Mouse (Mus musculus) midbrain, embryonic 16.5 days (tissue): ENCODE measurements around the gene Thsd7a. TPM values are rescaled to one million over a fixed set of nuclear protein-coding genes. Genes with fewer than 3 reads are reported as not detected.

Source experiments
- ATAC-seq: fragments of 200-750 bp; cut with Nextera tagmentation; 2 replicates; pipeline ENCODE4 v1.8.0; 2017; ENCODE audit warnings: moderate TSS enrichment
- H3K27ac ChIP-seq: fragments of 300-500 bp; sonication (generic); 2 replicates; pipeline ENCODE4 v1.5.1; 2014; ENCODE audit warnings: mild to moderate bottlenecking, low read length, mixed read lengths
- H3K27me3 ChIP-seq: fragments of 300-500 bp; sonication (generic); 2 replicates; pipeline ENCODE4 v1.6.1; 2014; ENCODE audit warnings: low read depth, low read length, mixed read lengths; ENCODE audit not compliant: control insufficient read depth, insufficient read depth
- H3K36me3 ChIP-seq: fragments of 300-500 bp; sonication (generic); 2 replicates; pipeline ENCODE4 v1.6.1; 2014; ENCODE audit warnings: mild to moderate bottlenecking, low read length, moderate library complexity, mixed read lengths; ENCODE audit not compliant: control insufficient read depth, insufficient read depth
- H3K4me1 ChIP-seq: fragments of 300-500 bp; sonication (generic); 2 replicates; pipeline ENCODE4 v1.6.1; 2014; ENCODE audit warnings: mild to moderate bottlenecking, low read length, mixed read lengths; ENCODE audit not compliant: control insufficient read depth, insufficient read depth
- H3K4me2 ChIP-seq: fragments of 300-500 bp; sonication (generic); 2 replicates; pipeline ENCODE4 v1.6.1; 2014; ENCODE audit warnings: mild to moderate bottlenecking, low read length, mixed read lengths
- H3K4me3 ChIP-seq: fragments of 300-500 bp; sonication (generic); 2 replicates; pipeline ENCODE4 v1.5.1; 2014; ENCODE audit warnings: low read depth, mild to moderate bottlenecking, low read length, moderate library complexity, mixed read lengths
- H3K9ac ChIP-seq: fragments of 300-500 bp; sonication (generic); 2 replicates; pipeline ENCODE4 v1.6.1; 2014; ENCODE audit warnings: low read depth, low read length, mixed read lengths
- H3K9me3 ChIP-seq: fragments of 300-500 bp; sonication (generic); replicated peaks from 2 replicates; pipeline ENCODE4 v1.6.1; 2014; ENCODE audit warnings: mild to moderate bottlenecking, low read length, mixed read lengths; ENCODE audit not compliant: control insufficient read depth, poor library complexity, severe bottlenecking
- WGBS: fragments of 180-500 bp; shearing (Covaris S2); extraction: QIAGEN DNeasy Blood & Tissue Kit; methylation state at CpG from one replicate; pipeline ENCODE4 v1.1.7; 2014; 5-methylcytosine and 5-hydroxymethylcytosine counted together
- polyA plus RNA-seq: library from polyadenylated mRNA; unstranded; fragments of >200 nt; fragmentation: Nextera tagmentation; extraction: Ambion mirVana; gene quantifications from 2 replicates; pipeline ENCODE4 v1.2.1, GENCODE M21; 2015

Gene Thsd7a
- 28.4 and 34.2 TPM in 2 replicates for polyA plus RNA-seq

DNA sequence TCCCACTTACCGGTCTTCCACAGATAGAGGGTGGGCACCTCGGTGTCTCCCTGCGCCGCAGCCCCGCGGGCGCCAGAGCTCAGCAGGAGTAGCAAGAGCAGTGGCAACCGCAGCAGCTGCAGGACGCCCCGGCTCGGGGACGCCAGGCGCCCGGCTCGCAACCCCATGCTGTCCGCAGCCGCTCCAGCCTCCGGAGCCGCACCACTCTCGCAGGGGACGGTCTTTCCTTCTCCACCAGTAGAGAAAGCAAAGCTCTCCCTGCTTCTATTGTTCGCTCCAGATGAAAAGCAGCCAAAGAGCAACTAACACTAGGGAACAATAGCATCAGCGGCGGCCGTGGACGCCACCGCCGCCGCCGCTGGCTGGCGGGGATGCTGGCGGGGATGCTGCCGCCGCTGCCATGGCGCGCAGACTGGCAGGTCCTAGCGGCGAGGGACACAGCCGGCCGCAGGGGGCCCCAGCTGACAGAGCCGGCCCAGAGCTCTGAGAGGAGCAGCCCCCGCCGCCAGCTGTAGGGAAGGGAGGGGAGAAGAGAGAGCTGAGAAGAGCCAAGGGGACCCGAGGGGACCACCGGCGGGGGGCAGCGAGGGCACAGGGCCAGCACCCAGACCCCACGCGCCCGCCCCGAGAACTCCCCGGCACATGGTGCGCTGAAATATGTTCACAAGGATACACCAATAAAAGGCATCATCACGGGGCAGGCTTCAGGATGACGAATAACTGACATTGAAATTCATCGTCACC is at the start of gene Thsd7a:
Thsd7a (minus strand) TSS at position 624 of the 744 bp plus-strand sequence.
- Histone ChIP-seq H3K27ac (peak within 1 kb of the TSS; percentile 97), H3K4me3 (peak within 1 kb of the TSS; percentile 71), H3K9me3 (no peaks in the 10 kb centered on the region), H3K4me2 (peak within 1 kb of the TSS; percentile 64), H3K36me3 (no peaks in the 10 kb centered on the region), H3K9ac (peak within 1 kb of the TSS; percentile 91), H3K4me1 (peaks cover 12% of the 10 kb centered on the region), H3K27me3 (no peaks in the 10 kb centered on the region)
- peak; percentile 94 for ATAC-seq
- under 1% methylated on average over 56 of the region's 56 CpGs for WGBS

DNA sequence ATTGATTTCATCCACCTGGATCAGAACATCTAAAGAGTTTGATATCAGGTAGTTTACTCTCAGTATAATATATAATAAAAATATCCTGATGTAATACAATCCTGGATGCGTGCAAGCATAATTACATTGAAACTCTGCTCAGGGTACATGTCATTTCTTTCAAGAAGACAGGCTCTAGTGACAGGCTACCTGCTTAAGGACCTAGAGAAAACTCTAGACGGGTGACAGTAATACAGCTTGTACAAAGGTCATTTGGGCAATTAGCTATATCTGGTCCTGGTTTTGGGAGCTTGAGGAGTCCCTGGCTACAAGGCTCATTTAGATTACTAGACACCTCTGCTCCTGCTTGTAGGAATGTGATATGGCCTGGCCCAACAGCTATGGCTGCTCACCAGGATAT is 37.9 kb upstream of the Thsd7a start:
- no peak for ATAC-seq
- Histone ChIP-seq H3K9me3 (no peaks in the 10 kb centered on the region), H3K27me3 (no peaks in the 10 kb centered on the region), H3K4me2 (no peak overlapping the region), H3K9ac (no peak overlapping the region), H3K36me3 (no peaks in the 10 kb centered on the region), H3K4me3 (no peak overlapping the region), H3K4me1 (no peaks in the 10 kb centered on the region; the same call in 1 of the 2 replicates), H3K27ac (no peak overlapping the region)
- WGBS = 79% methylated on average over 2 of the region's 2 CpGs

DNA sequence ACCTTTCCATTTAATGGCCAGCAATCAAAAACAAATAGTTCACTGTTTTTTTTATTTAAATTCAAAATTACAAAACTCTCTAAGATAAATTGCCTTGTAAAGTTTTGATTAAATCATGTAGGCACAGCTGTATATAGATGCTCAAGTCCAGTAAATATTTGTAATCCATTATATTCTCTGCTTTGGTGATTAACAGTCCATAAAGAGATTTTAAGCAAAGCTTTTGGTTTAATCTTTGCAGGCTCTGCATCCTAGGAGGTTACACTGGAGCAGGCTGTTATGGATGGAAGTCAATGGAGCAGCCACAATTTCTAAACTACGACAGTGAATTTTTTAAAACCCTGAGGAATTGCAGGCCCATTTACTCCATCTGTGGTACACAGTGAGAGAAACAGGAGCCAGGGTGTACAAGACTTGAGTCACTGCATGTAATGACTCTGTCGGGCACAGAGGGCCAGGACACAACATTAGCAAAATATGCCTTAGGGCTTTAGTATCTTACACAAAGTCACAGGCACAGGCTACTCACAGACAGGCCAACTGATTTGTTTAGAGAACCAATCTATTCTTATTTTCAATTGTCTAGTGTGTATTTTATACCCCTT is 37.3 kb upstream of the Thsd7a start:
- no peaks in the 10 kb centered on the region for H3K36me3 ChIP-seq
- H3K27ac ChIP-seq = no peak overlapping the region
- no peak overlapping the region for H3K4me2 ChIP-seq
- ATAC-seq = 0 out of 2 replicates have a peak, but pooled peaks have one; percentile 32
- H3K4me1 ChIP-seq = no peaks in the 10 kb centered on the region; the same call in 1 of the 2 replicates
- no peaks in the 10 kb centered on the region for H3K9me3 ChIP-seq
- H3K4me3 ChIP-seq = no peak overlapping the region
- H3K27me3 ChIP-seq = no peaks in the 10 kb centered on the region
- 36% methylated on average over 2 of the region's 2 CpGs for WGBS
- no peak overlapping the region for H3K9ac ChIP-seq

DNA sequence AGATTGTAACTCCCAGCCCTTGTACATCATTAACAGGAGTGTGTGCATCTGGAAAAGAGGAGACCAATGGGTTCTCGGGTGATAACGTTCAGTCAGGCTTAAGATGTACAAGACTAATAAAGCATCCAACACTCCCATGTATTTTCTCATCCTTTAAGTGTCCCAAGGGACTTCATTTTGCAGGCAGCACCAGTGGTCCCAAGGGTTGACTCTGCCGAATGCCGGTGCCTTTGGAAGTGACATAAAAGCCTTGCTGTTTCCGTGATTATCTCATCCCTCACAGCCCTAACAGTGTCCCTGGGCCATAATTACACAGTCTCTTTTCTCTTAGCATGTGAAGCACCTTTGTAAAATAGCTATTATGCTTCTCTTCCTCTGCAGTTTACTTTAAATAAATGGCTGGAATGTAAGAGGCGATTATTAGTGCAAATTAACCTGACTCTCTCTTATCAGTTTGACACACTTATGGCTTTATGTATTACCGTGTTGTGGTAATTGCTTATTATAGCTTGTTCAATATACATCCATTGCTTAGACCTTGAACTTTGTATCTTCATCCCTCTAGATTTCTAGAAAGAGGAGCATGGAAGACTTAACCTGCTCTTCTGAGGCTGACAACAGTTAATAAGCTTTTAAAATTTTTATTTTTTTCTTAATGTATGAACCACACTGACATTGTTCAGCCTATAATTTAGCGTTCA is 35.9 kb upstream of the Thsd7a start:
- no peaks in the 10 kb centered on the region for H3K9me3 ChIP-seq
- no peak overlapping the region for H3K4me3 ChIP-seq
- WGBS = 44% methylated on average over 8 of the region's 8 CpGs
- no peaks in the 10 kb centered on the region; the same call in 1 of the 2 replicates for H3K4me1 ChIP-seq
- ATAC-seq = peak; percentile 85
- no peaks in the 10 kb centered on the region for H3K27me3 ChIP-seq
- H3K36me3 ChIP-seq = no peaks in the 10 kb centered on the region
- H3K27ac ChIP-seq = peak overlapping the region; percentile 46; the same call in 1 of the 2 replicates
- peak overlapping the region; percentile 23; the same call in 1 of the 2 replicates for H3K4me2 ChIP-seq
- H3K9ac ChIP-seq = no peak overlapping the region

DNA sequence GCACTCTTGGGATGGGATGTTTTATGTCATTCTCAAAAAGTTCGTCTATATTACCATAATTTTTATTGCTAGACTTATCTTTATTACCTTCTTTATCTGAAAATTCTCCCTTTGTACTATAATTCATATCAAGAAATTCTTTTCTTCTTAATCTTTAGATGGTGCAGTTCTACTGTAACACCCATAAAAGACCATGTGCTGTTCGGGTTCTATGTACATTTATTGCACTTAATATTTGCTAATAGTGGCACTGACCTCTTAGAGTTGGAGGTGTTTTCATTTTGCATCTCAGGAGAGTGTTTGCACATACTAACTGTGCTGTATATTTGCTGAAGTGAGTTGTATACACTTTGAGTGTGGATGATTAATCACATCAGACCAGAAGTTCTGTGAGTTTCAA is 23.6 kb upstream of the Thsd7a start:
- no peaks in the 10 kb centered on the region for H3K27me3 ChIP-seq
- no peaks in the 10 kb centered on the region for H3K4me1 ChIP-seq
- H3K4me2 ChIP-seq = no peak overlapping the region
- ATAC-seq = no peak
- H3K9me3 ChIP-seq = 0 out of 2 replicates have a peak, but pooled peaks cover 2% of the 10 kb centered on the region
- no peak overlapping the region for H3K9ac ChIP-seq
- H3K4me3 ChIP-seq = no peak overlapping the region
- WGBS = 79% methylated on average over 2 of the region's 2 CpGs
- no peak overlapping the region for H3K27ac ChIP-seq
- no peaks in the 10 kb centered on the region for H3K36me3 ChIP-seq

DNA sequence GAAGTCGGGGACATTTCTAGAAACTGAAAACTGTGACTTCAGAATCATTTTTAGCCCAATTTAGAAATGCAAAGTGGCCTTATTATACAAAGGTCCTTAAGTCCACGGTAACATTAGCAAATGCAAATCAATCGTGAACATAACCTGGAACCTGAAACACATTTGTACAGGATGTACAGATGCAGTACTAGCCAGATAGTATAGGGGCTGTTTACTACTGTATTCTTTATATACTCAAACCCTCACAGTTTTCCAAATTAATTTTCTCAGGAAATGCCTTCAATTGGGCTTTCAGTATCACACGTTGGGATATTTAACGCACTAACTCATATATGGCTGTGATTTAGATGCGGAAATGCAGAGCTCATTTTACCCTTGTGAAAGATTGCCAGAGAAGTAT is 16.0 kb upstream of the Thsd7a start:
- H3K4me2 ChIP-seq = no peak overlapping the region
- 57% methylated on average over 6 of the region's 6 CpGs for WGBS
- H3K27me3 ChIP-seq = no peaks in the 10 kb centered on the region
- peak overlapping the region; percentile 38; the same call in 1 of the 2 replicates for H3K27ac ChIP-seq
- no peaks in the 10 kb centered on the region for H3K36me3 ChIP-seq
- peaks cover 2% of the 10 kb centered on the region; the same call in 1 of the 2 replicates for H3K4me1 ChIP-seq
- no peaks in the 10 kb centered on the region for H3K9me3 ChIP-seq
- no peak overlapping the region for H3K4me3 ChIP-seq
- no peak overlapping the region for H3K9ac ChIP-seq
- no peak for ATAC-seq

DNA sequence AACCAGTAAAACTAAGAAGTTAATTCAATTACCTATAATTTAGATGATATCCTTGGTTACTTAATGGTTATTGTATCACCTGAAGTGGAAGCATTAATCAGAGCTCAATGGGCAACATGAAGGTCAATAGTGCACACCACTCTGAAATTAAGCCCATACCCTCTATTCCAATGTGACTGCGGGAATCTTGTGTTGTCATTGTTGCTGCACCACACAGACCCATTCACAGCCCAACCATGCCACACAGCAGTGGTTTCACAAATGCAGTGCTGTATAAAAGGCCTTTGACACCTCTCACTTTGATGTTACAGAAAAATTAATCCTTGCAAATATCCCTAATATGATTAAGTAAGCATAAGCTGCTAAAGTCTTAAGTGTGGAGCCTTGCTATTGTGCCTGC is 15.4 kb upstream of the Thsd7a start:
- Histone ChIP-seq H3K4me2 (no peak overlapping the region), H3K9me3 (no peaks in the 10 kb centered on the region), H3K4me1 (peaks cover 2% of the 10 kb centered on the region; the same call in 1 of the 2 replicates), H3K4me3 (no peak overlapping the region), H3K27me3 (no peaks in the 10 kb centered on the region), H3K9ac (no peak overlapping the region), H3K36me3 (no peaks in the 10 kb centered on the region), H3K27ac (no peak overlapping the region)
- ATAC-seq = peak; percentile 71; the same call in 1 of the 2 replicates
- 24% methylated on average over 1 of the region's 1 CpGs for WGBS

- Histone ChIP-seq H3K9me3 (no peaks in the 10 kb centered on the region), H3K9ac (no peak overlapping the region), H3K36me3 (no peaks in the 10 kb centered on the region), H3K4me2 (no peak overlapping the region), H3K27me3 (no peaks in the 10 kb centered on the region), H3K27ac (no peak overlapping the region), H3K4me3 (no peak overlapping the region), H3K4me1 (peaks cover 2% of the 10 kb centered on the region; the same call in 1 of the 2 replicates)
- 71% methylated on average over 3 of the region's 3 CpGs for WGBS
- no peak for ATAC-seq
Observed at GRCm38 (mm10) chr6:12763816-12764215, 14.6 kb upstream of the Thsd7a start.
